Mouse (Mus musculus): ENCODE measurements at regions not wholly inside any gene's neighbourhood (a gene's known extent, or its start where the extent isn't known, plus 50 kb on each side); places are given as distances from the start of the nearest gene placed in this dataset.
A peak's percentile ranks its signal among the peaks of the same experiment; 100 is the strongest.

DNA sequence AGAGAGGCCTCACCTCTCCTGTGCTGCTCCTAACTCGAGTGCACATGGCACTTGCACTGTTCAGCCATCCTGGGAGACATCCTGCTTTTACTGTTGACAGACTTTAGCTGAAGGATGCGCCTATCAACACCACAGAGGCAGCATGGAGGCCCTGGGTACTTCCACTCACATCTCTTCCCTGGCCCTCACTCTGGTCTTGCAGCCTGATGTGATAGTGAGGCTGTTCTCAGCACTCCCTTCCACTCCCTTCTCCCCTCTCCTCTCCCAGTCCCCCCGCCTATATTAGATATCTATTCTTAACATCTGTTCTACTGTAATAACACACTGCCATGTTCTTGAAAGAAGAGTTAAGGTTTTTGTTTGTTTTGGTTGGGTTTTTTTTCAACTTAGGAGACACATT, 50.2 kb upstream of the Bod1 start:
- 70% methylated on average over 3 of the region's 3 CpGs for WGBS
- ATAC-seq (ENCODE audit: low FRiP score, low read depth) = no peak
- H3K4me3 ChIP-seq = no peak overlapping the region

DNA sequence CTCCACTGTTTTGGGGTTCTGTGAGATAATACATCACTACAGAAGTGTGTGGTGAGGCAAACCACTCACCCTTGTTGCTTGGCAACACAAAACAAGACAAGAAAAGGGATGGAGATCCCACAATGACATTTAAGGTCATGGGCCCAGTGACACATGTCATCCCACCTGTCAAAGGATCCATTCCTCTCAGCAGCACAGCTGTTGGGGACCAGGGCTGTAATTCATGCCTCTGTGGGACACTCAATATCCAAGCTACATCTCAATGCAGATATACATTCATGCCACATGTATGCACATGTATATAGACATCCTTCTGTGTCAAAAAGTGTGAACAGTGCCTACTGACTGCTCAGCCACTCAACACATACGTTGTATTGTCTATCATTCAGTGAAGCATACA, 52.8 kb upstream of the Bod1 start:
- Histone ChIP-seq H3K36me3 (no peaks in the 10 kb centered on the region), H3K4me3 (no peak overlapping the region), H3K9me3 (no peaks in the 10 kb centered on the region), H3K4me1 (replicated peaks) (no peaks in the 10 kb centered on the region; the same call in 1 of the 2 replicates), H3K27me3 (no peaks in the 10 kb centered on the region), H3K27ac (replicated peaks) (no peak overlapping the region), H3K9ac (no peak overlapping the region), H3K4me2 (no peak overlapping the region)
- no peak for ATAC-seq (ENCODE audit: low FRiP score, low read depth)
- WGBS = 62% methylated on average over 1 of the region's 1 CpGs

More for the DNA sequence above, 50.2 kb upstream of the Bod1 start:
- Histone ChIP-seq H3K27ac (replicated peaks) (no peak overlapping the region), H3K9me3 (no peaks in the 10 kb centered on the region), H3K4me2 (no peak overlapping the region), H3K9ac (no peak overlapping the region), H3K36me3 (no peaks in the 10 kb centered on the region), H3K4me1 (replicated peaks) (0 out of 2 replicates have a peak, but pooled peaks cover 7% of the 10 kb centered on the region), H3K27me3 (no peaks in the 10 kb centered on the region)

DNA sequence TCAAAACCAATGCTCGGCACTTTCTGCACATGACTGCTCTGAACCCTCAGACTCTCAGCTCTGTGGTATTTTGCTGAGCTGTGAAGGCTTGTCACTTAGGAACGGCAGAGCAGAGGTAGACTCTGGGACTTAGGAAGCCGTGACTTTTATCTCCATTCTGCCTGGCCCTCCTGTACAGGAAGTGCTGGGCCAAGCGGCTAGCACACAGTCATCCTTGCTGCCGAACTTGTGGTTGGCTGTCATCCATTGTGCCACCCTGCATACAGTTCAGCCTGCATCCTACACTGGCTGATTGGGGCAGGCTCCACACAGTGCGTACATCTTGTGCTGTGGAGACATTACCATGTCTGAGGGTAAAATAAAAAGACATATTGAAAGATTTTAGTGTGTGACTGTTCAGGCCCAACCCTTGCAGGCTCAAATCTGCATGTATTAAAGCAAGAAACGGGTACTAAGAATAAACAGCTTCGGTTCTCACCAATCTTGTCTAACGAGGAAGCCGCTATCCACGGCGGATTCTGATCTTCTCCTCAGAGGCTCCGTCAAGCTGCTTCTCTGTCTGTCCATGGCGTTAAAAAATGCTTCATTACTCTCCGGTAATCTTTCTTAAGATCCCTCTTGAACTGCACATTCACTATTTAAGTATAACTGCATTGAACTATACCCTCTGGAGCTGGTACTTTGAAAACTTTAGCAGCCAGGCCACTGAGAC, 54.4 kb upstream of the Bod1 start:
- ATAC-seq (ENCODE audit: low FRiP score, low read depth) = no peak
- no peak overlapping the region for H3K27ac ChIP-seq (replicated peaks)
- H3K4me3 ChIP-seq = no peak overlapping the region
- H3K27me3 ChIP-seq = no peaks in the 10 kb centered on the region
- H3K4me1 ChIP-seq (replicated peaks) = peaks cover 13% of the 10 kb centered on the region
- no peak overlapping the region for H3K4me2 ChIP-seq
- no peaks in the 10 kb centered on the region for H3K36me3 ChIP-seq
- 82% methylated on average over 15 of the region's 15 CpGs for WGBS
- H3K9me3 ChIP-seq = no peaks in the 10 kb centered on the region
- H3K9ac ChIP-seq = no peak overlapping the region

GRCm38 (mm10) chr11:31727289-31727688, 55.6 kb upstream of the Bod1 start:
- Histone ChIP-seq H3K9me3 (no peaks in the 10 kb centered on the region), H3K9ac (no peak overlapping the region), H3K4me2 (no peak overlapping the region), H3K36me3 (no peaks in the 10 kb centered on the region), H3K27ac (replicated peaks) (no peak overlapping the region), H3K4me1 (replicated peaks) (peaks cover 15% of the 10 kb centered on the region), H3K4me3 (no peak overlapping the region), H3K27me3 (no peaks in the 10 kb centered on the region)
- WGBS = 83% methylated on average over 8 of the region's 8 CpGs
- ATAC-seq (ENCODE audit: low FRiP score, low read depth) = no peak

DNA sequence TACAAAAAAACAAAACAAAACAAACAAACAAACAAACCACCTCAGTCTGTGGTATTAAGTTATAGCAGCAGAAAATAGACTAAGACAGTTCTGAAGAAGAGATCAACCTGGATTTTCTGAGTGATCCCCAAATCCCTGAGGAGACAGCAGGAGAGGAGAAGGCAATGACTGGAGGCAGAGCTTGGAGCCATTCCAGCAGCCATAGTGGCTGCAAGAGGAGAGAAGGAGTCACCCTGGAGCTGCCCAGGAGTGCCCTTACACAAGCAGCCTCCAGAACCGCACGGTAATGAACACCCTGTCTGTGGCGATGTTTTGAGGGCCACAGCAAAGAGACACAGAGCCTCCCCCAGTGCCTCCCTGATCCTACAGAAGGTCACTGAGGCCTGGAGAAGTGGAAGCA, 58.0 kb upstream of the Bod1 start:
- no peak for ATAC-seq (ENCODE audit: low FRiP score, low read depth)
- Histone ChIP-seq H3K9ac (no peak overlapping the region), H3K4me2 (no peak overlapping the region), H3K4me3 (no peak overlapping the region), H3K9me3 (no peaks in the 10 kb centered on the region), H3K27me3 (no peaks in the 10 kb centered on the region), H3K27ac (replicated peaks) (peak overlapping the region; percentile 20; the same call in 1 of the 2 replicates), H3K4me1 (replicated peaks) (peaks cover 31% of the 10 kb centered on the region), H3K36me3 (no peaks in the 10 kb centered on the region)
- WGBS = 85% methylated on average over 3 of the region's 3 CpGs

DNA sequence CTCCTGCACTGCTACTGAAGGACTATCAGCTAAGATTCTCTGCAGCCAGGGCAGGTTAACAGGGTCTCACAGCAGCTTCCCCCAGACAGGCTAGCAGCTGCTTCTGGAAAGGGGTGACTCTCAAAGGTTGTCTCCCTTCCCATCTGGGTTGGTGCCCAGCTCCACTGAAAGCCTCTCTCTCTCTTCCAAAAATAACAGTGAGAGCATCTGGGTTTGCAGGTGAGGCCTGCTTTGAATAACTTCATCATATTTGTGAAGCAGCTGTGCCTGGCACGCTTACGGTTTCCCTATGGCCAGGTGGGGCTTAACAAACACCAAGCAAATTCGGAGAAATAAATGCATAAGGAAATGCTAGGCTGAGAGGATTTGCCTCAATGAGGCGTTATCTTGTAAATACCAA, 58.5 kb upstream of the Bod1 start:
- Histone ChIP-seq H3K36me3 (no peaks in the 10 kb centered on the region), H3K4me3 (no peak overlapping the region), H3K4me2 (no peak overlapping the region), H3K4me1 (replicated peaks) (peaks cover 34% of the 10 kb centered on the region), H3K27ac (replicated peaks) (peak overlapping the region; percentile 20; the same call in 1 of the 2 replicates), H3K9me3 (no peaks in the 10 kb centered on the region), H3K9ac (no peak overlapping the region), H3K27me3 (no peaks in the 10 kb centered on the region)
- WGBS = 77% methylated on average over 4 of the region's 4 CpGs
- ATAC-seq (ENCODE audit: low FRiP score, low read depth) = no peak

- H3K27ac ChIP-seq (replicated peaks) = no peak overlapping the region
- ATAC-seq (ENCODE audit: low FRiP score, low read depth) = no peak
- no peaks in the 10 kb centered on the region for H3K36me3 ChIP-seq
- no peak overlapping the region for H3K4me3 ChIP-seq
- 33% methylated on average over 3 of the region's 3 CpGs for WGBS
- no peak overlapping the region for H3K9ac ChIP-seq
- H3K9me3 ChIP-seq = no peaks in the 10 kb centered on the region
- H3K27me3 ChIP-seq = no peaks in the 10 kb centered on the region
- no peak overlapping the region for H3K4me2 ChIP-seq
- H3K4me1 ChIP-seq (replicated peaks) = peaks cover 34% of the 10 kb centered on the region
Observed at GRCm38 (mm10) chr11:31730680-31731079, 59.0 kb upstream of the Bod1 start.

- H3K9me3 ChIP-seq = no peaks in the 10 kb centered on the region
- no peaks in the 10 kb centered on the region for H3K27me3 ChIP-seq
- no peak overlapping the region for H3K4me2 ChIP-seq
- WGBS = 68% methylated on average over 4 of the region's 4 CpGs
- H3K4me1 ChIP-seq (replicated peaks) = peaks cover 34% of the 10 kb centered on the region
- H3K27ac ChIP-seq (replicated peaks) = 0 out of 2 replicates have a peak overlapping the region, but pooled peaks have one; percentile 28
- H3K4me3 ChIP-seq = no peak overlapping the region
- no peak for ATAC-seq (ENCODE audit: low FRiP score, low read depth)
- H3K9ac ChIP-seq = no peak overlapping the region
- no peaks in the 10 kb centered on the region for H3K36me3 ChIP-seq
Observed at GRCm38 (mm10) chr11:31731459-31731858, 59.8 kb upstream of the Bod1 start.

DNA sequence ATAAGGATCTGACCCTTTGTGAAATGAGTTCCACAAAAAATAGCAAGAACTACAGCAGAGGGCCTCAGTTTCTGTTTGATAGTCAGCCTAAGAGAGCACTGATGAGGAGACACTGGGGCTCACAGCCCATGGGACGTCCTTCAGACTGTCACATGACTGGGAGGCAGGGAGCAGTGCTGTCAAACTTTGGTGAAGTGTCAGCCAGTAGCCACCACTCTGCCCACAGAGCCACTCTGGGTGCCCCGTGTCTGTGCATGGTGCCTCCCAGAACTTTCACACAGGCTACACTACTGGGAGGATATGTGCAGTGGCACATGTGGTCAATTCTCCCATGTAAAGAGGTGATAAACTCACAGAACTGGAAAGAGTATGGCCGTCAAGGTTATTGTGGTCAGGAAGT, 60.7 kb upstream of the Bod1 start:
- H3K36me3 ChIP-seq = no peaks in the 10 kb centered on the region
- no peaks in the 10 kb centered on the region for H3K27me3 ChIP-seq
- H3K27ac ChIP-seq (replicated peaks) = no peak overlapping the region
- 71% methylated on average over 3 of the region's 3 CpGs for WGBS
- no peaks in the 10 kb centered on the region for H3K9me3 ChIP-seq
- ATAC-seq (ENCODE audit: low FRiP score, low read depth) = no peak
- no peak overlapping the region for H3K4me2 ChIP-seq
- H3K9ac ChIP-seq = no peak overlapping the region
- no peak overlapping the region for H3K4me3 ChIP-seq
- H3K4me1 ChIP-seq (replicated peaks) = peaks cover 34% of the 10 kb centered on the region

DNA sequence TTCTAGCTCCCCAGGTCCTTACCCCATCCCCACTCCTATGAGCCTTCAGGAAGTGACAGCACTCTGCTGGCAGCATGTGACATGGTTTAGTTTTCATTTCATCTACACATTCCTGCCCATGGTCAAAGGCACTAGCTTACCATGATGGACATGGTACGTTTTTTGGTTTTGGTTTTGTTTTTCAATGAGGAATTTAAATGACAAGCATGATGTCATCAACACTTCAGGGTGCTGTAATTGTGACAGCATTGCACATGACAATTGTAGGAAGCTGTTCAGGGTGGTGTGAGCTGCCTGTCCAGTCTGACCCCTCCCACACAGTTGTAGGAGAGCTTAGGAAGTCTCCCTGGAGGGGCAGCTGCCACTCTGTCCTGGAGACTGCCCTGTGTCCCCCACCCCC, 61.3 kb upstream of the Bod1 start:
- H3K27me3 ChIP-seq = no peaks in the 10 kb centered on the region
- no peak overlapping the region for H3K4me2 ChIP-seq
- H3K4me1 ChIP-seq (replicated peaks) = peaks cover 34% of the 10 kb centered on the region
- H3K36me3 ChIP-seq = no peaks in the 10 kb centered on the region
- 71% methylated on average over 1 of the region's 1 CpGs for WGBS
- H3K9ac ChIP-seq = no peak overlapping the region
- no peak for ATAC-seq (ENCODE audit: low FRiP score, low read depth)
- no peak overlapping the region for H3K27ac ChIP-seq (replicated peaks)
- H3K9me3 ChIP-seq = no peaks in the 10 kb centered on the region
- H3K4me3 ChIP-seq = no peak overlapping the region

GRCm38 (mm10) chr11:31734091-31734490, 62.4 kb upstream of the Bod1 start:
- H3K27me3 ChIP-seq = no peaks in the 10 kb centered on the region
- 17% methylated on average over 4 of the region's 4 CpGs for WGBS
- peaks cover 34% of the 10 kb centered on the region for H3K4me1 ChIP-seq (replicated peaks)
- no peak overlapping the region for H3K9ac ChIP-seq
- peak; percentile 77 for ATAC-seq (ENCODE audit: low FRiP score, low read depth)
- H3K4me3 ChIP-seq = no peak overlapping the region
- H3K27ac ChIP-seq (replicated peaks) = peak overlapping the region; percentile 46
- H3K36me3 ChIP-seq = no peaks in the 10 kb centered on the region
- H3K4me2 ChIP-seq = no peak overlapping the region
- no peaks in the 10 kb centered on the region for H3K9me3 ChIP-seq

DNA sequence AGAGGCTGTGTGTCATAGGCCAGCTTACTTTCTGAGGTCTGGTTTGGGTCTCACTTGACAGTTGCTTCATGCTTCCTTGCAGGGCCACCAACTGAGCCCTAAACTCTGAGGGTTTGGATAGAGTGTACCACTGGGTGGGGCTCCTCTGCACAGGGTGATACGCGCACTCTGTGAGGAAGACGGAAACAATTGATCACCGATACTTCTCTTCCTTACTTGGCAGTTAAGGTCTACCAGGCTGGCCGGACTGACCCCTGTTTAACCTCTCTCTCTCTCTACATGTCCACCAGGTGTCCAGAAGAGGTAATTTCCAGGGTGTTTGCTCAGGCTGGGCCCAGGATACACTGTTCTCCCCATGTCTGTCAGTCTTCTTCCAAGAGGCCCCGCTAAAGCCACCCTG, 63.6 kb upstream of the Bod1 start:
- ATAC-seq (ENCODE audit: low FRiP score, low read depth) = no peak
- Histone ChIP-seq H3K27ac (replicated peaks) (no peak overlapping the region), H3K4me1 (replicated peaks) (peaks cover 27% of the 10 kb centered on the region), H3K4me3 (no peak overlapping the region), H3K36me3 (no peaks in the 10 kb centered on the region), H3K4me2 (no peak overlapping the region), H3K27me3 (no peaks in the 10 kb centered on the region), H3K9me3 (no peaks in the 10 kb centered on the region), H3K9ac (no peak overlapping the region)
- WGBS = 96% methylated on average over 6 of the region's 6 CpGs

- H3K4me2 ChIP-seq = no peak overlapping the region
- H3K4me3 ChIP-seq = no peak overlapping the region
- ATAC-seq (ENCODE audit: low FRiP score, low read depth) = no peak
- H3K27ac ChIP-seq (replicated peaks) = no peak overlapping the region
- H3K36me3 ChIP-seq = no peaks in the 10 kb centered on the region
- H3K4me1 ChIP-seq (replicated peaks) = peaks cover 22% of the 10 kb centered on the region
- H3K9ac ChIP-seq = no peak overlapping the region
- no peaks in the 10 kb centered on the region for H3K9me3 ChIP-seq
- no peaks in the 10 kb centered on the region for H3K27me3 ChIP-seq
Observed at GRCm38 (mm10) chr11:31736086-31736485, 64.4 kb upstream of the Bod1 start.
